In the genomic region with DNA sequence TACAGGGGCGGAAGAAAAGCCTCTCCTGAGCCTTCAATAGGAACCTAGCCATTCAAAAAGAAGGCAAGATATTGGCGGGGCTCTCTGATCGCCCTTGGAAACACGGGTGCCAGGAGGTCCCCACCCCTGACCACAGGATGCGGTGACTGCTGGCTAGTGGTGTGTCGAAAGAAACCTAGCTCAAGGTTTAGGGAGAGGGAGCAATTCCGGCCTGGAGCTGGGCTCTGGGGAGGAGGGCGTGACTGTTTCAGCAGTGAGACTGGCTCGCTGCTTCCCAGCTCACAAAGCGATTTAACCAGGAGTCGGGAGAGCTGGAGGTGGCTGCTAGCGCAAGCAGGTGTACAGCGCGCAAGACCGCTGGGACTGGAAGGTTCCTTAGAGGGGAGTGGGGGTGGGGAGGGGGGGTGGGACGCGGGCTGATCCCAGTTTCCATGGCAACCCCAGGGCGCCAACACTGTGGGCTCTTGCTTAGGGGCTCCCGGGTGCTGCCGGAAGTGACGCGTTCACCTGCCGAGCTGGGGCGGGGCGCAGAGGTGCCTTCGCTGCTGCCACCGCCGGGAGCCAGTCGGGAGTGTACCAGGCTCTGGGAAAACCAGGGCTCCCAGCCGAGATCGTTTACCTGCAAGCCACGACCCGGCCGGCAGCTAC, we compare ENCODE assay signal across 8 mouse cellular contexts. TPM values are rescaled to one million over a fixed set of nuclear protein-coding genes. Genes with fewer than 3 reads are reported as not detected.
DNase-seq lines count a peak whose midpoint lies in the region; ATAC-seq and TF ChIP-seq lines count a peak whose summit lies in the region.

Cxadr (plus strand) TSS at position 307 of the 648 bp plus-strand sequence.

- DNase-seq in CD4-positive helper T cell, adult 2 months (ENCODE audit: low read depth, low spot score) = peak; percentile 43
- DNase-seq in heart, postnatal 0 days (ENCODE audit: low spot score) = peak; percentile 70
- DNase-seq in kidney, postnatal 14 days = peak; percentile 90
- peak; percentile 43 for DNase-seq in naive thymus-derived CD4-positive, alpha-beta T cell, adult 2 months (ENCODE audit: low read depth)

- no peaks in the 10 kb centered on the region for H3K9me3 ChIP-seq in heart, postnatal 0 days (replicated peaks; ENCODE audit: control insufficient read depth, low read length)
- no peaks in the 10 kb centered on the region for H3K9me3 ChIP-seq in liver, embryonic 12.5 days (replicated peaks)

- 1% methylated on average over 34 of the region's 34 CpGs for WGBS in bone marrow, adult 2 months
- WGBS in heart, postnatal 0 days = 2% methylated on average over 31 of the region's 34 CpGs
- WGBS in liver, embryonic 12.5 days (ENCODE audit: insufficient replicate concordance) = 2% methylated on average over 34 of the region's 34 CpGs

- ATAC-seq in heart, postnatal 0 days (ENCODE audit: insufficient read depth, low read depth) = peak; percentile 84
- peak; percentile 72 for ATAC-seq in liver, embryonic 12.5 days

- H3K27me3 ChIP-seq in heart, postnatal 0 days (ENCODE audit: control insufficient read depth, insufficient read depth, low read length) = no peaks in the 10 kb centered on the region
- H3K27me3 ChIP-seq in liver, embryonic 12.5 days (replicated peaks) = peaks cover 71% of the 10 kb centered on the region
- no peaks in the 10 kb centered on the region for H3K27me3 ChIP-seq in testis, adult 2 months (ENCODE audit: control insufficient read depth, insufficient read depth, low read length)

- H3K27ac ChIP-seq in bone marrow, adult 2 months (ENCODE audit: control insufficient read depth, insufficient read depth, low read depth, low read length, poor library complexity) = peak within 1 kb of the TSS; percentile 22; the same call in 1 of the 2 replicates
- H3K27ac ChIP-seq in embryonic fibroblast, embryonic 13.5 days (ENCODE audit: insufficient read depth, low read length) = no peak within 1 kb of the TSS
- H3K27ac ChIP-seq in heart, postnatal 0 days (ENCODE audit: low read depth) = peak within 1 kb of the TSS; percentile 65
- 0 out of 2 replicates have a peak within 1 kb of the TSS, but pooled peaks have one; percentile 11 for H3K27ac ChIP-seq in liver, embryonic 12.5 days
- H3K27ac ChIP-seq in testis, adult 2 months (ENCODE audit: control insufficient read depth, insufficient read depth, low read depth, low read length) = no peak within 1 kb of the TSS

- peak within 1 kb of the TSS; percentile 75 for H3K9ac ChIP-seq in heart, postnatal 0 days (replicated peaks; ENCODE audit: low read depth, low read length)
- peak within 1 kb of the TSS; percentile 45 for H3K9ac ChIP-seq in liver, embryonic 12.5 days

- peak within 1 kb of the TSS; percentile 77 for H3K4me2 ChIP-seq in heart, postnatal 0 days (ENCODE audit: low read depth, low read length)
- H3K4me2 ChIP-seq in liver, embryonic 12.5 days = peak within 1 kb of the TSS; percentile 82

- no peak for TF ChIP-seq POLR2A in bone marrow, adult 2 months (IDR thresholded peaks at IDR 0.05; ENCODE audit: borderline replicate concordance, control insufficient read depth, low read depth, low read length)
- peak; percentile 32; the same call in 1 of the 2 replicates for TF ChIP-seq POLR2A in embryonic fibroblast, embryonic 13.5 days (IDR thresholded peaks at IDR 0.05; ENCODE audit: low read depth, low read length)
- TF ChIP-seq POLR2A in testis, adult 2 months (IDR thresholded peaks at IDR 0.05; ENCODE audit: control insufficient read depth, low read depth, low read length) = no peak

- H3K4me1 ChIP-seq in bone marrow, adult 2 months (ENCODE audit: control insufficient read depth, insufficient read depth, low read length) = peaks cover 2% of the 10 kb centered on the region; the same call in 1 of the 2 replicates
- H3K4me1 ChIP-seq in embryonic fibroblast, embryonic 13.5 days (ENCODE audit: control insufficient read depth, insufficient read depth, low read length) = no peaks in the 10 kb centered on the region
- peaks cover 11% of the 10 kb centered on the region for H3K4me1 ChIP-seq in heart, postnatal 0 days (ENCODE audit: control insufficient read depth, insufficient read depth)
- 0 out of 2 replicates have a peak, but pooled peaks cover 6% of the 10 kb centered on the region for H3K4me1 ChIP-seq in liver, embryonic 12.5 days
- peaks cover 7% of the 10 kb centered on the region for H3K4me1 ChIP-seq in testis, adult 2 months (ENCODE audit: control insufficient read depth, insufficient read depth, low read length)

- no peak for TF ChIP-seq CTCF in bone marrow, adult 2 months (IDR thresholded peaks at IDR 0.05; ENCODE audit: control insufficient read depth, insufficient read depth, low read length)
- no peak for TF ChIP-seq CTCF in embryonic fibroblast, embryonic 13.5 days (IDR thresholded peaks at IDR 0.05; ENCODE audit: borderline replicate concordance, insufficient read depth, low read length)
- TF ChIP-seq CTCF in heart, postnatal 0 days (IDR thresholded peaks at IDR 0.05; ENCODE audit: low read depth) = no peak
- no peak for TF ChIP-seq CTCF in testis, adult 2 months (IDR thresholded peaks at IDR 0.05; ENCODE audit: control insufficient read depth, insufficient read depth, insufficient replicate concordance, low read depth, low read length)

- no peaks in the 10 kb centered on the region for H3K36me3 ChIP-seq in heart, postnatal 0 days (replicated peaks; ENCODE audit: control insufficient read depth, insufficient read depth, low read length)
- no peaks in the 10 kb centered on the region for H3K36me3 ChIP-seq in liver, embryonic 12.5 days
- H3K36me3 ChIP-seq in testis, adult 2 months (ENCODE audit: control insufficient read depth, insufficient read depth, low read length) = no peaks in the 10 kb centered on the region

- H3K4me3 ChIP-seq in bone marrow, adult 2 months (replicated peaks; ENCODE audit: control insufficient read depth, low read depth, low read length) = peak within 1 kb of the TSS; percentile 69
- H3K4me3 ChIP-seq in embryonic fibroblast, embryonic 13.5 days (ENCODE audit: insufficient read depth, low read length) = peak within 1 kb of the TSS; percentile 52
- H3K4me3 ChIP-seq in heart, postnatal 0 days (ENCODE audit: low read depth, low read length) = peak within 1 kb of the TSS; percentile 64
- H3K4me3 ChIP-seq in liver, embryonic 12.5 days = peak within 1 kb of the TSS; percentile 62
- H3K4me3 ChIP-seq in testis, adult 2 months (ENCODE audit: control insufficient read depth, low read depth, low read length) = peak within 1 kb of the TSS; percentile 77

- no peak for TF ChIP-seq EP300 in heart, postnatal 0 days (IDR thresholded peaks at IDR 0.05; ENCODE audit: low read depth)

RNA-seq across cellular contexts. Expression of gene Cxadr, which starts in this region (rescaled TPM):
- 1.8 TPM in 1 of 2 replicates, not detected in the other for polyA plus RNA-seq in bone marrow, adult 2 months (2011; ENCODE audit: insufficient read depth, insufficient read length, low replicate concordance, missing spikeins)
- polyA plus RNA-seq in embryonic fibroblast, embryonic 13.5 days (2011; ENCODE audit: insufficient read length, low read depth, missing spikeins) = 6.8 and 14.2 TPM in 2 replicates
- 37.1 and 79.9 TPM in 2 replicates for total RNA-seq in heart, postnatal 0 days (2014; rRNA removed; ENCODE audit: low replicate concordance)
- polyA plus RNA-seq in heart, postnatal 0 days (2015; fragmentation: Nextera tagmentation; extraction: Ambion mirVana) = 22.6 and 23.3 TPM in 2 replicates
- polyA plus RNA-seq in liver, embryonic 12.5 days (2016; fragmentation: Nextera tagmentation; extraction: Ambion mirVana) = 12.6 and 13.5 TPM in 2 replicates
- 0.93 and 1.3 TPM in 2 replicates for polyA plus RNA-seq in testis, adult 2 months (2012; rRNA removed)

Comparison
In these comparisons a context has a peak if more than half of its experiments do, and no peak if none do; other contexts are left out.
1. H3K27ac ChIP-seq: peak in bone marrow, adult 2 months (single experiment), heart, postnatal 0 days (single experiment) and liver, embryonic 12.5 days (single experiment); none in embryonic fibroblast, embryonic 13.5 days (single experiment) and testis, adult 2 months (single experiment).
2. Peak in every context shown above with its lines, with median percentiles within 50 percentile points of each other: DNase-seq and H3K4me3 ChIP-seq.